Mouse (Mus musculus): ENCODE measurements around the gene Nosip. TPM values are rescaled to one million over a fixed set of nuclear protein-coding genes. Genes with fewer than 3 reads are reported as not detected.

Nosip gene
- total and polyA plus RNA-seq, 3 experiments = 72.4 to 86.8 (median 81.4) TPM

DNA sequence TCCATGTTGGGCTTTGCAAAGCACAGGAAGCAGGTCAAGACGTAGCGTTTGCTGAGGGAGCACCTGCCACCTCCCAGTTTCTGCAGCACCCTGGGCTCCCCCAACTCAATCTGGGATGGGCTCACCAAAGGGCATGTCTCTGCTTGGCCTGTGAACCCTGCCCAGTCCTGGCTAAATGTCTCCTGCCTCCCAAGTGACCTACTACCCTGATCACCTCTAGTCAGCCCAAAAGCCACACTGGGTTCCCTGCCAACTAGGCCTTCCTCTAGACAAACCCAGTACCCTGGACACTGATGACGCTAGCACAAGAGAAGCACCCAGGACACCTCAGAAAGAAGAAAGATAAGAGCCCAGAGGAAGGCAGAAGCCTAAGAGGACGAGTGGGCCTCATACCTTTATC lies 49.4 kb upstream of the Nosip start:
- Histone ChIP-seq H3K4me3 (replicated peaks in 1 of 3; ENCODE audit: low read depth in 2 of 3, low read length in 2 of 3, poor library complexity in 1 of 3) (no peak overlapping the region), H3K36me3 (replicated peaks in 1 of 2; ENCODE audit: control insufficient read depth in 1 of 2, insufficient read depth in 1 of 2, low read length in 1 of 2) (peaks cover 53 to 61% of the 10 kb centered on the region in 2 experiments), H3K9ac (ENCODE audit: insufficient read depth, low read depth) (no peak overlapping the region), H3K4me2 (ENCODE audit: insufficient read depth, low read depth, poor library complexity, severe bottlenecking) (no peak overlapping the region), H3K27ac (ENCODE audit: insufficient read depth, low read depth) (no peak overlapping the region), H3K4me1 (ENCODE audit: control insufficient read depth in 1 of 2, insufficient read depth in 2 of 2) (peaks cover 0 to 18% of the 10 kb centered on the region in 2 experiments; a peak in 2 of 4 replicates), H3K9me3 (replicated peaks; ENCODE audit: low read length) (no peaks in the 10 kb centered on the region), H3K27me3 (replicated peaks) (no peaks in the 10 kb centered on the region), H3K79me2 (replicated peaks; ENCODE audit: control insufficient read depth, extremely low read depth, insufficient read depth, poor library complexity, severe bottlenecking) (peaks cover 18% of the 10 kb centered on the region)
- DNase-seq (ENCODE audit: extremely low read depth) = no peak
- in situ Hi-C loops (cut with MboI; ENCODE audit: low pct_ligation_motif_present, low pct_unique_long_range_greater_than_20kb, low sequenced_read_pairs) (no loop called here), dilution Hi-C loops (cut with MboI; ENCODE audit: extremely low pct_ligation_motif_present, extremely low pct_unique_long_range_greater_than_20kb, low sequenced_read_pairs) (no loop called here)
- TF ChIP-seq BHLHE40 (IDR thresholded peaks at IDR 0.05; ENCODE audit: low read depth, low read length) = no peak
- TF ChIP-seq TBP (conservative IDR thresholded peaks at IDR 0.05; ENCODE audit: low read depth, low read length) = no peak
- TF ChIP-seq TCF12 (IDR thresholded peaks at IDR 0.05; ENCODE audit: low read depth, low read length) = no peak
- no peak for TF ChIP-seq MAX (IDR thresholded peaks at IDR 0.05; ENCODE audit: low read length)
- TF ChIP-seq SMC3 (IDR thresholded peaks at IDR 0.05; ENCODE audit: low read depth, low read length) = no peak
- TF ChIP-seq ZKSCAN1 (IDR thresholded peaks at IDR 0.05; ENCODE audit: borderline replicate concordance, low read depth, low read length) = no peak

DNA sequence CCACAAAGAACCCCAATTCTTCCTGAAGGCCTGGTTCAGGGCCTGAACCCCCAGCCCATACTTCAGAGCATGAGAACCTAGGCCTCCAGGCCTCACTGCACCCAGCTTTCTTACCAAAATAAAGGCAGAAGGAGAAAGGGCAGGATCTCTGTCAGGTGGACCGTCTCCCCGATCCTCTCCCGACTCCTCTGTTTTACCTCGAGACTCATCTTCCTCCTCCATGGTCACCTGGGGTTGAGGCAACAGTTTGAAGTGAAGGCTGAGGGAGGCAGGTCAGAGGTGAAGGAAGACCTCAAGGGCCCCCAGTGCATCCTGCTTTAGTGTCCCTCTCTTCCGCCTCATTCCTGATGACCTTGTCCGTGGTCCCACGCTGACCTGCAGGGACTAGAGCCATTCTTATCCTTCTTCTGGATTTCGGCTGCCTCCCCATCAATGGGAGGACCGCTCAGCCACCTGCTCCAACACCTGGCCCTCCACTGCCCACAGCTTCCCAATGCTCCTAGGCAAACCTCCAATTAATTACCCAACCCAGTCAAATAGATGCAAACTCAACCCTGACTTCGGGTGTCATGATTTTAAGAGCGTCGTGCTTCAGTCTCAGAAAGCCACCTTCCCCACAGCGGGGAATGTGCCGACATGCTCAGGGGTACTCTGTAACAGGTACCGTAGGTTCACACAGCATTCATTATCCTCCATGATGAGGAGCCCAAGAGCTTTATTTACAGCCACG lies 48.7 kb upstream of the Nosip start:
- Histone ChIP-seq H3K27ac (ENCODE audit: insufficient read depth, low read depth) (no peak overlapping the region), H3K79me2 (replicated peaks; ENCODE audit: control insufficient read depth, extremely low read depth, insufficient read depth, poor library complexity, severe bottlenecking) (peaks cover 18% of the 10 kb centered on the region), H3K9ac (ENCODE audit: insufficient read depth, low read depth) (no peak overlapping the region), H3K9me3 (replicated peaks; ENCODE audit: low read length) (no peaks in the 10 kb centered on the region), H3K27me3 (replicated peaks) (no peaks in the 10 kb centered on the region), H3K36me3 (replicated peaks in 1 of 2; ENCODE audit: control insufficient read depth in 1 of 2, insufficient read depth in 1 of 2, low read length in 1 of 2) (peaks cover 46 to 54% of the 10 kb centered on the region in 2 experiments), H3K4me2 (ENCODE audit: insufficient read depth, low read depth, poor library complexity, severe bottlenecking) (no peak overlapping the region), H3K4me3 (replicated peaks in 1 of 3; ENCODE audit: low read depth in 2 of 3, low read length in 2 of 3, poor library complexity in 1 of 3) (no peak overlapping the region), H3K4me1 (ENCODE audit: control insufficient read depth in 1 of 2, insufficient read depth in 2 of 2) (peaks cover 0 to 23% of the 10 kb centered on the region in 2 experiments; a peak in 2 of 4 replicates)
- dilution Hi-C loops (cut with MboI; ENCODE audit: extremely low pct_ligation_motif_present, extremely low pct_unique_long_range_greater_than_20kb, low sequenced_read_pairs) (no loop called here), in situ Hi-C loops (cut with MboI; ENCODE audit: low pct_ligation_motif_present, low pct_unique_long_range_greater_than_20kb, low sequenced_read_pairs) (no loop called here)
- TF ChIP-seq USF1 (IDR thresholded peaks at IDR 0.05; ENCODE audit: low read depth, low read length) (no peak), MAZ (IDR thresholded peaks at IDR 0.05; ENCODE audit: low read depth, low read length) (no peak), IRF4 (IDR thresholded peaks at IDR 0.05; ENCODE audit: low read depth, low read length) (no peak), CHD1 (IDR thresholded peaks at IDR 0.05; ENCODE audit: low read depth, low read length) (no peak), RAD21 (IDR thresholded peaks at IDR 0.05; ENCODE audit: low read depth, low read length) (no peak), CTCF (conservative IDR thresholded peaks at IDR 0.05 in 1 of 2, IDR thresholded peaks at IDR 0.05 in 1 of 2; ENCODE audit: low read depth in 2 of 2, low read length in 2 of 2) (no peak), MAFK (IDR thresholded peaks at IDR 0.05; ENCODE audit: insufficient replicate concordance, low read length) (no peak), POLR2A (IDR thresholded peaks at IDR 0.05; ENCODE audit: low read depth, low read length) (no peak), RCOR1 (conservative IDR thresholded peaks at IDR 0.05; ENCODE audit: low read depth, low read length) (no peak)
- no peak for DNase-seq (ENCODE audit: extremely low read depth)

All from CH12.LX (cell line).